Mouse (Mus musculus): ENCODE data around the gene Raph1. TPM values are rescaled to one million over a fixed set of nuclear protein-coding genes. Genes with fewer than 3 reads are reported as not detected.

Raph1 gene
- polyA plus RNA-seq (2012) = 0.01 TPM in 1 of 2 replicates, not detected in the other

DNA sequence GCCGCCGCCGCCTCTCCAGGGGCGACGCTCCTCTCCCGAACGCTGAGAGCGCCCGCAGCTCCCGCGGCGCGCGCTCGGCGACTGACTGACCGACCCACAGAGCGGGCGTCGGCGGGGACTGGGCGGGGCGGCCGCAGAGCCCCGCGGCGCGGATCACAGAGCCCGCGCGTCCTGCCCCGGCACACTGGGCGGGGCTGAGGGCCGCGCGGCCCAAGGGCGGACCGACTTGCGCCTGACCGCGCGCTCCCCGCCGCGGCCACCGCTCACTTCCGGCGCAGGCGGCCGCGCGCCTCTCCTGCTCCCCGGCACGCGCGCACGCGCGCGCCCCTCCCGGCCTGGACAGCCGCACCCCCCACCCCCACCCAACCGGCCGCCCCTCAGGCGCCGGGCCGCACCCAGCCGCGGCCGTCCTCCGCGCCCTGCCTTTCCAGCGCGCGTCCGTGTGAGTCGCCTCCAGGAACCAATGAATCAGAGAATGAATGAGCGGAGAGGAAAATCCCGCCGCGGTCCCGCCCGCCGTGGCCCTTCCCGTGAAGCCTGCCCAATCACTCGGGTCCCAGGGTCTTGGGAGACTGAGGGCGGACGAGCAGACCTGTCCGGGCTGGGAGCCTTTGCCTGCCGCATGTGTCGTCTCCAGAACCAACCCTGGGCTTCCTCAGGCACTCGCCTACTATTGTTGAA is at the start of gene Raph1:
TSS of gene Raph1 (minus strand) at position 474 of the 681 bp plus-strand sequence.
- no peak for TF ChIP-seq GATA1 (IDR thresholded peaks at IDR 0.05; ENCODE audit: low read length)

DNA sequence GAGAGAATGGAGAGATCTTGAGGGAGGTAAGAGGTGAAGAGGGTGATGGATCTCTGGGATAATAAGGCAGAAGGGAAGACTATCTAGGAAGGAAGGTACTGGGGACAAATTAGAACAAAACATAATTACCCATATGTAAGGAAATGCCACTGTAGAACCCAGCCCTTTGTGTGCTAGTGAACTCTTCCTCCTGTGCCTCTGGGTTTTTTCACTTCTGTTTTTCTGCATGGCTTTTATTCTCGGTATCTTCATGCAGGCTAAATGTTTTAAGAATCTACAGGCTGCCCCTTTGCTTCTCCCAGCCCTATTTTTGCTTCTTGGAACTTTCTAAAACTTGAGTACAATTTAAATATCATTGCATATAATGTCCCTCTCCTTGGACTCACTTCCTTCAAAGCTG is 48.8 kb upstream of the Raph1 start:
- no peak for TF ChIP-seq GATA1 (IDR thresholded peaks at IDR 0.05; ENCODE audit: low read length)

DNA sequence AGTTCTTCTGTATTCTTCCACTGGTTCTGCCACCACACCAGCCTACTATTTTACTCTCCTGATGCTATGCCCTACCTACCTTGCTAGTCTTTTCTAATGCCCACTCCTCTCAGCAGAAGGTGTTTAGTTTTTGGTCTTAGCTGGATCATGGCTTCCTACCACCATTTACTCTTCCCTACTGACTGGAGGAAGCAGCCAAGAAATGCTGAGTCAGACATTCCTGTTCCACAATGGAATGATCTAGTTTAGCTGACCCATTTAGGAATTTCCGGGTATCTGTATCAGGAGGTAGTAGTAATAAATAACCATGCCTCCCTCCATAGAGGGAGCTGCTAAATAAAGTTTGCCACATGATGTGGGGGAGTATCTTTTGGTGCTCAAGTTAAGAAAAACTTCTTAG is 48.0 kb upstream of the Raph1 start:
- TF ChIP-seq GATA1 (IDR thresholded peaks at IDR 0.05; ENCODE audit: low read length) = no peak

DNA sequence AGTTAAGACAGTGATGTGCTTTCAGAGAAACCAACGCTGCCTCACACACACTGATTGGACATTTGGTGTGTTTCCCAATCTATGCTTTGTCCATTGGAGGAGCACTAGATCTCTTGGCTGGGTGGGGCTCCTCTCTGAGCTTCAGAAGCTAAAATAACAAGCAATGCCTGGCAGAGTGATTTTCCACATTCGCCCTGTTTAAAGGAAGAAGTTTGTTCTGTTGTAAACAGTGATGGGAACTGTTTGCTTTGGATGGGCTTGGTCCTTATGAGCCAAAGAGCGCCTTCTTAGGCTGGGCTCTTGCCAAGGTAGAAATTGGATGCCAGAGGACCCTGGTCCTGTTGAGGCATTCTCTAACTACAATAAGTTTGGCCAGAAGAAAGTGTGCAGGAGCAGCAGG is 45.1 kb upstream of the Raph1 start:
- TF ChIP-seq GATA1 (IDR thresholded peaks at IDR 0.05; ENCODE audit: low read length) = no peak

DNA sequence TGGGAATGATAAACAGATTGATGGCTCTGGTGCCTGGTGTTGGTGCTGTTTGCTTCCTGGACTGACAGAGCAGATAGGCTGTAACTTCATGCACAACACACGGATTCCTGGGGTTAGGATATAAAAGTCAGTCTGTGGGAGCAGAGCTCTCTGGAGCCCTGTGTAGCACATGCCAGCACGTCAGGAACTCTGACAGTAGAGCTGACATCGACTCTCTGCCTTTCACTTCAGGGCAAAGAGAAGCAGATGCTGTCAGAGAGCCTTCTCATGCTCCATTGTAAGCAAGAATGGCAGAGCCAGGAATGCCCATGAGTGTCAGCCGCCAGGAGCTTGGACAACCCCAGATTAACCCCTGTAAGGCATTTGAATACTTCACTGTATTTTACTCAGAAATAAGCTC is 43.7 kb upstream of the Raph1 start:
- TF ChIP-seq GATA1 (IDR thresholded peaks at IDR 0.05; ENCODE audit: low read length) = no peak

DNA sequence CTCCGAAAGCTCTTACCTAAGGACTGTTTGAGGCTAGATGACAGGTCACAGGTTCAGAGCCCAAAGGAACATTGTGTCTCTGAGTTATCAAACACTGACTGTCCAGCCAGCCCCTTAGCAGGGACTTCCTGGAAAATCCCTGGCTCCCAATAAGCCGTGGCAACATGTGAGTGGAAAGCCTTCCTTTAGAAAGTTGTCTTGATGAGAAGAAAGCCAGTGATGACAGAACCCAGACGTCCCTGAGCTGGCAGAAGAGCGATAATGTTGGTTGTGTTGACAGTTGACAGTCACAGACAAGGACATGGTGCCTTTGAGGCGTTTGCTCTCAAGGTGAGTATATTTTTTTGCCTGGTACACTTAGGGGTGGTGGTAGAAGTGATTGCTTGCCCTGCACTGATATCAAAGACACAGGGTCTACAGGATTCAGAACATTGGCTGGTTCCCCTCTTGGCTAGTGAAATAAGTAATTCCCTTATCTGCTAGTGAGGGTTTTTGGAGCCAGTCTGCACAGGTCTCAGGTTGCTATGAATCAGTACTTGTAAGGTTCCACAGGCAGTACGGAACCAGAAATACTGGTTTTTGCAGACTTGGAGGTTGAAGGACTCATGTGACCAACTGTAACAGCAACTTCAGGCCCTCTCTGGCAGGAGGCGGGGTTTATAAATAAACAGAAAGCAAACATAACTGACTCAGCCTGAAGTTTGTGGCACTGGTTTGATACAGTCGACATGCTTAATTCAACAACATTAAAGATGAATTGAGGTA is 42.3 kb upstream of the Raph1 start:
- TF ChIP-seq GATA1 (IDR thresholded peaks at IDR 0.05; ENCODE audit: low read length) = no peak

DNA sequence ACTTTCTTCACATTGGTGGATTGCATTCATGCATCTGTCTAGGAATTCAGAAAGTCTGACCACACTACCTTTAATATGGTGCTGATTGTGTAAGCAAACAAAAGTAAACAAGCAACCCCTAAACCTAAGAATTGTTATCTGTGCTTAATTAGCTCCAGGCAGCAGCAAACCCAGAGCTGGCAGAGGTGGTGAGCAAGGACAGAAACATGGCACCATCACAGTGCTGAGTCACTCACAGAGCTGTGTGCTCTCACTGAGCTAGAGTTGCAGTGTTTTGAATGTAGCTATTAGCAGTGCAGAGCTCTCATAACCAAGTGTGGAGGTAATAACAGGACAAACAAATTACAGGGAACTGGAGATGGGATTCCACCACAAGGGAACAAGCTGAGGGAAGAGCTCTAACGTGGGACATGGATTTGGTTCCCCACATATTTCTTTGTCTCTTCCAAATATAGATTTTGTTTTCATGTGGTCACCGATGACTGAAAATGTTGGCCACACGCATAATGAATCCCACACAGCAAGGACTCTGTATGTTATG is 37.6 kb upstream of the Raph1 start:
- no peak for TF ChIP-seq GATA1 (IDR thresholded peaks at IDR 0.05; ENCODE audit: low read length)

DNA sequence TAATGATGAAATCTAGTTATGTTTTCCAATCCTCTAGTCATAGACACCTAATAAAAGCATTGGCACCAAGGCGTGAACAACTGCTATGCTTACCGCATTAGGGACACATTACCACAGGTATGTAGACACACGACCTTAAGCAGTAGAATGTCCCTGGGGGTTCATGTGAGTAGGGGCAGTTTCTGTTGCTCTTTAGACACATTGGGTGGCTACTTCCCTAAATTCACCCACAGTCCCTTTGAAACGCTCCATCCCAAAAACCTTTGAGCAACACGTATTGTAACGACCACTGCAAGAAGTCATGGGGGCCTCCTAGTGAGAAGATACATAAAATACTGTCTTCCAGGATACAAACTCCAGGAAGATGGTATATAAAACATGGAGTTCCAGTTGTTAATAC is 33.8 kb upstream of the Raph1 start:
- TF ChIP-seq GATA1 (IDR thresholded peaks at IDR 0.05; ENCODE audit: low read length) = no peak

DNA sequence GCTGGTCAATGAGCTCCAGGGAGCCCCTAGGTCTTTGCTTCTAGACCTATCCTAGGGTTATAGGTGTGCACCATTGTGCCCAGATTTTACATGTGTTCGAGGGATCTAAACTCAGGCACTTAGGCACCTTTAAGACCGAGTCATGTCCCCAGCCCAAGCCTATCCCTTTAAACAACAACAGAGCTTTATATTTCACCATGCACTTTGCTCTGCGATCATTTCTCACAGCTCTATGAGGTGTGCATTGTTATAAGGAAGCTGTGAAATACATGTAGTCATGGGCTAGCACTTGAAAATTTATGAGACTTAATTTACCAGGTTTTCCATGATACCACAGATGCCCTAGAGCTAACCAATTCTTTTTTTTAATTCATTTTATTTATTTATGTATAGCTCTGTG is 33.0 kb upstream of the Raph1 start:
- no peak for TF ChIP-seq GATA1 (IDR thresholded peaks at IDR 0.05; ENCODE audit: low read length)

DNA sequence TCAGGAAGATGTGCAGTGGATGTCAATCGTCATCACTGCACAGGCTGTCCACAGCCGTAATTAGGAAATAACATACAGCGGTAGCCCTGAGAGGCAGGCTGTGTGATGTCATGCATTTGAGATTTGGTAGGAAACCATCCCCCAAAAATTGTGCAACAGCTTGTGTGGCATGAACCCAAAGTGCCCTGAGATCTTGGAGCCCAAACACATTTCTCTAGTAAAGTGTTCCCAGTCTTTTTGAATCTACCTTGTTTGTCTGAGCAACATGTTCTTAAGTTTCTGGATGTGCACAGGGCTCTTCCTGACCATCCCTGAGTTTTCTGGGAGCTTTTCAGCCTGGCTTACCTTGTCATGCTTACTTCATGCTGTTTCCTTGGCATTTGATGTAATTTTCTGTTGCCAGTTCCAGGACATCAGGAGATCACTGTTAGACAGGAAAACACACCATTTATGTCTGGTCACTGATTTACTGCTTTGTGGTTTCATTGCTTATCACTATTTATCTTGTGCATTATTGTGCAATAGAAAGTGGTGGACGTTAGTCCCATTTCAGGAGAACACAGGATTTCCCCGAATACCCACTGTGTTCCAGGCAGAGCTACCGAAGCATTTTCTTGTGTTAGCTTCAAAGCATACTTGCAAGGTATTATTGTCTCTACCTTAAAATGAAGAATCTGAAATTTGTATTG is 32.3 kb upstream of the Raph1 start:
- no peak for TF ChIP-seq GATA1 (IDR thresholded peaks at IDR 0.05; ENCODE audit: low read length)

DNA sequence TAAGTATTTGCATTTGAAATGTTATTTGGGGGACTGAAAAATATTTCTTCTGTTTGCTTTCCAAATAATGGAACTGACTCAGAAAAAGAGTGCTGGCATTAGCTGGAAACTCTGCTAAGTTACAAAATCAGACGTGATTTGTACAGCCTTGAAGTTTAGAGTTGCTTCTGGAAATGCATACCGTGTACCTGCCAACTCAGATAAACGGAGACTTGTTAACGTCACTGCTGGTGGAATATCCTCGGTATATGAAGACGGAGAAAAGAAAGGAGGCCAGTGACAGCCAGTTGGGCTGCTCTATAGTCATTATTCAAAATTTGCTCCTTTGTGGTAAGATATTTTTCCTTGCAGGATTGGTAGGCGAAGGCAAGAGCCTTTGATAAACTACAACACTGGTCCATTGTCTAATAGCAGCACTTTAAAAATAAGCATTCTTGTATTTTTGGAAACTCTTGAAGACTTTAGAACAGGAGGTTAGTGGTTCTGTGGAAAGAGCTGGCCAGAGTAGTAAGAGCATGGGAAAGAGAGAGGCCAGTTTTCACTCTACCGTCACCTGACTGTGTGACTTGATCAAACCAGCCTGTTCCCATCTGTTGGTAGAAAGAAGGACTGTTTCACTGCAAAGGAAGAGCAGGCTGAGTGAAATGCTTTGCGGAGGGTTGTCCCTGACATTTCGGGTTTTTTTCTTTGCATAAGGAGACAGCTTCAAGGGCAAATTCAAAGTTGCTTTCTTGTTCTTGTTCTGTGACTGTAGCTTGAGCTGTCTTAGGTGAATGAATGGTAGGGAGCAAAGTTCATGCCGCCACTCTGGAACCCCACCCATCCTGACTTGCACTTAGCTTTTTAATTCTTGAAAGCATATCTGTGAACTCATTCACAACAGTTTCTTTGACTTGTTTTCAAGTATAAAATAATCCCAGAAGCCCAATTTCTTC is 29.7 kb upstream of the Raph1 start:
- TF ChIP-seq GATA1 (IDR thresholded peaks at IDR 0.05; ENCODE audit: low read length) = no peak

DNA sequence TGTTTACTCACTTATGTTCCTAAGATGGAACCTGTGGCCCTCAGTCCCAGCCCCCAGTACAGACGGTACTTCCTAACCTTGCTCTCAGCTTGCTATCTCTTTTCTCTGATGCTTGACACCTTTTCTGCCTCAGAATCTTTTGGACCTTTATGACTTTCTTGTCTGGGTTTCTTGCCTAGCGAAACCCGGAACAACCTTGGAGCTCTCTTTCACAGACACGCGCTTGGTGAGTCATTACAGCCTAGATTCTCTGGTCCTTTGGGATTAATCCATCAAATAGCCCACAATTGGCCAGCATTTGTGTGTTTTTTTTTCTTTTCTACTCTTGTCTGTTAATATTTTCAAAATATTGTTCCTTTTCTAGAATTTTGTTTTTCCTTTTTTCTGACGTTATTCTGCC is 26.2 kb upstream of the Raph1 start:
- no peak for TF ChIP-seq GATA1 (IDR thresholded peaks at IDR 0.05; ENCODE audit: low read length)

DNA sequence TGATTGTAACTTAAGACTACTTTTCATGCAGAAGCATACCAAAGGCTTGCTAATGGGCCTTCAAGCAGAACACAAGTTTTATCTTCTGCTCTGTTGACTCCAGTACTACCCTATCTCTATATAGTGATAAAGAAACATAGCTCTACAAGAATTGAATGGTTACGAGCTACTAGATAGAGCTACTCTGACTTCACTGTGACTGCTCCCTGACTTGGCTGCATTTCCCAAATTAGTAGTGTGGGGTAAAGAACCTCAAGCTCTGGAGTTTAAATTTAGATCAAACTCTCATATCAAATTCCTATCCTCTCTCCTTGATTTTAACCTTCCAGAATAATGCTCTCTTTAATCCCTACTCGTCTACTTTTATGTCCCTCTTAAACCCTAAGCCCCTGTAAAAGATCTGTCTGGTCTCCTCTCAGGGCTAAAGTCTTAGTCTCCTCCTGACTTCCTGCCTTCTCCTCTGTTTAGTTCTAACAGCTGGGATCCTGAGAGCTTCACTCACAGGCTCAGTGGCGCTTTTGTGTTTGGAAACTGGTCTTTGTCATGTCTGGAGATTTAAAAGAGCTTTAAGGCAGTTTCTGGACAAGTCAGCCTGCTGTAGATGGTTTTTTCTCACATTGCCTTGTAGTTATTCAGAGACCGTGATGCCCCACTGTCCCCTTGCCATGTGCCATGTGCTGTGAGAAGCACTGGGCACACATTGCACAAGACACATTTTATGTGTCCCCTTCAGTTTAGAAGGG is 22.2 kb upstream of the Raph1 start:
- no peak for TF ChIP-seq GATA1 (IDR thresholded peaks at IDR 0.05; ENCODE audit: low read length)

DNA sequence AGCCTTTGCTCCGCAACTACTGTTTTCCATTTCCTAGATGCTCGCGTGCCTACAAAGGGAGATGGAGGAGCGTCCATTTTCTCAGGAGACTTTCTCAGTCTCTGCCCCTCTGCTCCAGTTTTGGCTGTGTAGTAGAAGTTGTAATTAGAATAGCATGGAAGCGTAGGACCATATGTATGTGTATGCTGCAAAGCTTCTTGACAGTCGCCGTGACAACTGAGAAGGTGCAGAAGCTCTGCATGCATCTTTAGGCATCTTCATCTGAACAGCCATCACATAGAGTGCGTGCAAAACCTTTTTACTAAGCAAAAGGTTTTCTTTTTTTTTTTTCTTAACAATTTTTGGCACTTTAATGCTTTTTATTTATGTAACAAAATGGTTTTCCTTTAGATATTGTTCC is 14.1 kb upstream of the Raph1 start:
- no peak for TF ChIP-seq GATA1 (IDR thresholded peaks at IDR 0.05; ENCODE audit: low read length)
